Mouse (Mus musculus) hindbrain, embryonic 14.5 days (tissue): ENCODE measurements around the gene Tex21. TPM values are rescaled to one million over a fixed set of nuclear protein-coding genes. Genes with fewer than 3 reads are reported as not detected.

Experiments
- ATAC-seq: fragments of 200-750 bp; cut with Nextera tagmentation; 2 replicates; pipeline ENCODE4 v1.8.0; 2017; ENCODE audit warnings: moderate number of reproducible peaks, mild to moderate bottlenecking, moderate TSS enrichment, moderate library complexity; ENCODE audit not compliant: low FRiP score
- DNase-seq: peaks from one replicate; pipeline ENCODE4 v3.0.0-alpha.2; 2015; ENCODE audit warnings: low spot score
- H3K27ac ChIP-seq: fragments of 300-500 bp; sonication (generic); 2 replicates; pipeline ENCODE4 v1.5.1; 2014; ENCODE audit warnings: mild to moderate bottlenecking, moderate library complexity
- H3K27me3 ChIP-seq: fragments of 300-500 bp; sonication (generic); 2 replicates; pipeline ENCODE4 v1.6.1; 2014; ENCODE audit warnings: mild to moderate bottlenecking, low read length, mixed read lengths; ENCODE audit not compliant: control insufficient read depth, insufficient read depth
- H3K36me3 ChIP-seq: fragments of 300-500 bp; sonication (generic); replicated peaks from 2 replicates; pipeline ENCODE4 v1.6.1; 2014; ENCODE audit not compliant: control insufficient read depth, insufficient read depth
- H3K4me1 ChIP-seq: fragments of 300-500 bp; sonication (generic); replicated peaks from 2 replicates; pipeline ENCODE4 v1.6.1; 2014; ENCODE audit warnings: antibody characterized with exemption, low read length, mixed read lengths; ENCODE audit not compliant: control insufficient read depth, insufficient read depth
- H3K4me2 ChIP-seq: fragments of 300-500 bp; sonication (generic); replicated peaks from 2 replicates; pipeline ENCODE4 v1.6.1; 2014; ENCODE audit warnings: mild to moderate bottlenecking, moderate library complexity
- H3K4me3 ChIP-seq: fragments of 300-500 bp; sonication (generic); replicated peaks from 2 replicates; pipeline ENCODE4 v1.5.1; 2014; ENCODE audit warnings: mild to moderate bottlenecking, low read length
- H3K9ac ChIP-seq: fragments of 300-500 bp; sonication (generic); 2 replicates; pipeline ENCODE4 v1.6.1; 2014
- H3K9me3 ChIP-seq: fragments of 300-500 bp; sonication (generic); 2 replicates; pipeline ENCODE4 v1.6.1; 2016; ENCODE audit warnings: low read length; ENCODE audit not compliant: control insufficient read depth
- WGBS: fragments of 180-500 bp; shearing (Covaris S2); extraction: QIAGEN DNeasy Blood & Tissue Kit; methylation state at CpG from one replicate; pipeline ENCODE4 v1.1.7; 2014; 5-methylcytosine and 5-hydroxymethylcytosine counted together
- polyA plus RNA-seq: library from polyadenylated mRNA; unstranded; fragments of >200 nt; fragmentation: Nextera tagmentation; extraction: Ambion mirVana; gene quantifications from 2 replicates; pipeline ENCODE4 v1.2.1, GENCODE M21; 2014

Tex21 gene
- polyA plus RNA-seq, 1 experiment from 2014 or later: 0.09 TPM

DNA sequence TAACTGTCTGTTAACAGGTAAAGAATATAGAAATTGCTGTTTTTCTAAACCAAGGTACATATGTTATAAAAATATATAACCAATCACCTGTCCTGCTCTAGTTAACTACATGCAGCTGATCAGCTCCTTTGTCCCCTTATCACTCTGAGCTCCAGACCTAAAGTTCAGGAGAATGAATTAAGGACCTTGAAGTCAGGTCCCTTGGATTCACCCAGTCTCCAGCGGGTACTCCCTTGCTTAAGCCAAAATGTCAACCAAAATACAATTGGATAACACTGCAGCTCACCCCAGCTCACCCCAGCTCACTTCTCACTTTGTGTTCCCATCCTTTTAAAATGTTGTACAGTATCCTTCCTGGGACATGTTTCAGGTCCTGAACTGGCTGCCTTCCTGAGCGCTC, 7.0 kb upstream of the Tex21 start:
- Histone ChIP-seq H3K4me1 (peaks cover 9% of the 10 kb centered on the region), H3K4me3 (no peak overlapping the region), H3K9me3 (no peaks in the 10 kb centered on the region), H3K27me3 (no peaks in the 10 kb centered on the region), H3K4me2 (no peak overlapping the region), H3K27ac (no peak overlapping the region), H3K36me3 (no peaks in the 10 kb centered on the region), H3K9ac (no peak overlapping the region)
- 86% methylated on average over 2 of the region's 2 CpGs for WGBS
- ATAC-seq: no peak
- no peak for DNase-seq

DNA sequence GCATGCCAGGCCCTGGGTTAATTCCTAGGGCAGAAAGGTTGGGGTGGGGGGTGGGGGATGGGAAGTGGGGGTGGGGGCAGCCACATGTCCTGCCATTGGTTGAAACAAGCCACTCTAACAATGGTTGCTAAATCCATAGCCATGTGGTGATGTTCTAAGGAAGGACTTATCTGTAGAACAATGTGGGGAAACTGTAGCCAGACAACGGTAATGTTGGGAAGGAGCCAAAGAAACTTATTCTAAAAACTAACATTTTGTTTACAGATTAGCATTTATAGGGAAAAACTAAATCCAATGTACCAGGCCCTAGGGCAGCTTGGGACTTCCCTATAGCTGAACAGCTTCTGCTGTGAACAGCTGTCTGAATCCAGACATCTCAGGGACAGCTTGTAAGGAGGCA, 6.5 kb upstream of the Tex21 start:
- DNase-seq: no peak

GRCm38 (mm10) chr12:76244981-76245380, 1.6 kb downstream of the Tex21 start:
- Histone ChIP-seq H3K4me3 (no peak overlapping the region), H3K4me2 (no peak overlapping the region), H3K36me3 (no peaks in the 10 kb centered on the region), H3K27ac (no peak overlapping the region), H3K9me3 (no peaks in the 10 kb centered on the region), H3K9ac (no peak overlapping the region), H3K27me3 (no peaks in the 10 kb centered on the region), H3K4me1 (no peaks in the 10 kb centered on the region)
- WGBS: 92% methylated on average over 8 of the region's 8 CpGs
- ATAC-seq (no peak), DNase-seq (no peak)

More for the DNA sequence above, 6.5 kb upstream of the Tex21 start:
- no peak overlapping the region for H3K9ac ChIP-seq
- no peak overlapping the region for H3K4me2 ChIP-seq
- no peaks in the 10 kb centered on the region for H3K9me3 ChIP-seq
- 85% methylated on average over 1 of the region's 1 CpGs for WGBS
- peaks cover 9% of the 10 kb centered on the region for H3K4me1 ChIP-seq
- ATAC-seq: no peak
- H3K27ac ChIP-seq: no peak overlapping the region
- H3K27me3 ChIP-seq: no peaks in the 10 kb centered on the region
- no peaks in the 10 kb centered on the region for H3K36me3 ChIP-seq
- H3K4me3 ChIP-seq: no peak overlapping the region

GRCm38 (mm10) chr12:76241833-76242232, 4.7 kb downstream of the Tex21 start:
- WGBS: 61% methylated on average over 5 of the region's 5 CpGs
- ATAC-seq (no peak), DNase-seq (no peak)
- H3K27me3 ChIP-seq: no peaks in the 10 kb centered on the region
- H3K9me3 ChIP-seq: no peaks in the 10 kb centered on the region
- no peaks in the 10 kb centered on the region for H3K36me3 ChIP-seq
- no peaks in the 10 kb centered on the region for H3K4me1 ChIP-seq
- H3K27ac ChIP-seq: no peak overlapping the region
- no peak overlapping the region for H3K4me2 ChIP-seq
- no peak overlapping the region for H3K9ac ChIP-seq
- no peak overlapping the region for H3K4me3 ChIP-seq

DNA sequence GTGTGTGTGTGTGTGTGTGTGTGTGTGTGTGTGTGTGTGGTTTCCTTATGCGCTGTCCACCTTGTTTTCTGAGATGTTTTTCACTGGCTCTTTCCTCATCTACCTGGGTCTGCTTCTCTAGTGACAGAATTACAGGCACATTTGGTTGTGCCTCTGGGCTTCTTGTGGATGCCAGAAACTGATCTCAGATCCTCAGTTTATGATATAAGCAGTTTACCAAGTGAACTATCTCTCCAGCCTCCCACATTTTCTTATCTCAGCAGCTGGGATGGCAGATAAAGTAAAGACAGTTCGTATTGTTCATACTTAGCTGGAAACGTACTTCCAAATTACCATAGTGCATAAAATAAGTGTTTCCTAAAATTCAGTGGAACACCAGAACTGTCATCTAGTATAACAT, 5.5 kb downstream of the Tex21 start:
- no peaks in the 10 kb centered on the region for H3K36me3 ChIP-seq
- H3K9ac ChIP-seq: no peak overlapping the region
- H3K4me3 ChIP-seq: no peak overlapping the region
- no peak for ATAC-seq
- H3K4me1 ChIP-seq: no peaks in the 10 kb centered on the region
- DNase-seq: no peak
- no peak overlapping the region for H3K27ac ChIP-seq
- 94% methylated on average over 3 of the region's 3 CpGs for WGBS
- H3K9me3 ChIP-seq: no peaks in the 10 kb centered on the region
- H3K27me3 ChIP-seq: no peaks in the 10 kb centered on the region
- H3K4me2 ChIP-seq: no peak overlapping the region

DNA sequence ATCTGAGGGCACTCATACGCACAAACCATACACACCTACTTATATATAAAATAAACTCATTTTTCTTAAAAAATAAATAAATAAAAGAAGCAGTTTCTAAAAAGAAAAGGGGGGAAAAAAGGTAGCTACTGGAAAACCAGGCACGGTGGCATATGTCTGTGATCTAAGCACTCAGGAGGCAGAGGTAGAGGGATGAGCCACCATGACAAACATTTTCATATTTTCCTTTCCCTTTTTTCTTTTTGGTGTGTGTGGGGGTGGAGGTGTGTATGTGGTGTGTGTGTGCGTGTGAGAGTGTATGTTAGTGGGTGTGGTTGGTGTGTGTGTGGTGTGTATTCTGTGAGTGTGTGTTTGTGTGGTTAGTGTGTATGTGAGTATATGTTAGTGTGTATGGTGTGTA, 5.9 kb downstream of the Tex21 start:
- no peaks in the 10 kb centered on the region for H3K4me1 ChIP-seq
- DNase-seq (no peak), ATAC-seq (no peak)
- no peak overlapping the region for H3K4me2 ChIP-seq
- H3K9ac ChIP-seq: no peak overlapping the region
- no peak overlapping the region for H3K27ac ChIP-seq
- H3K9me3 ChIP-seq: no peaks in the 10 kb centered on the region
- no peak overlapping the region for H3K4me3 ChIP-seq
- no peaks in the 10 kb centered on the region for H3K27me3 ChIP-seq
- H3K36me3 ChIP-seq: no peaks in the 10 kb centered on the region
- WGBS: 93% methylated on average over 3 of the region's 3 CpGs

- no peaks in the 10 kb centered on the region for H3K27me3 ChIP-seq
- H3K4me1 ChIP-seq: no peaks in the 10 kb centered on the region
- DNase-seq: no peak
- ATAC-seq: no peak
- H3K36me3 ChIP-seq: no peaks in the 10 kb centered on the region
- WGBS: 86% methylated on average over 7 of the region's 7 CpGs
- no peak overlapping the region for H3K9ac ChIP-seq
- H3K27ac ChIP-seq: no peak overlapping the region
- no peaks in the 10 kb centered on the region for H3K9me3 ChIP-seq
- no peak overlapping the region for H3K4me3 ChIP-seq
- no peak overlapping the region for H3K4me2 ChIP-seq
These were observed 6.5 kb downstream of the Tex21 start for GRCm38 (mm10) chr12:76239839-76240571.

GRCm38 (mm10) chr12:76239145-76239838, 7.3 kb downstream of the Tex21 start:
- Histone ChIP-seq H3K36me3 (no peaks in the 10 kb centered on the region), H3K27me3 (no peaks in the 10 kb centered on the region), H3K4me3 (no peak overlapping the region), H3K4me1 (no peaks in the 10 kb centered on the region), H3K9me3 (no peaks in the 10 kb centered on the region), H3K9ac (no peak overlapping the region), H3K4me2 (no peak overlapping the region), H3K27ac (no peak overlapping the region)
- ATAC-seq: no peak
- no peak for DNase-seq
- 84% methylated on average over 10 of the region's 10 CpGs for whole genome bisulfite sequencing

DNA sequence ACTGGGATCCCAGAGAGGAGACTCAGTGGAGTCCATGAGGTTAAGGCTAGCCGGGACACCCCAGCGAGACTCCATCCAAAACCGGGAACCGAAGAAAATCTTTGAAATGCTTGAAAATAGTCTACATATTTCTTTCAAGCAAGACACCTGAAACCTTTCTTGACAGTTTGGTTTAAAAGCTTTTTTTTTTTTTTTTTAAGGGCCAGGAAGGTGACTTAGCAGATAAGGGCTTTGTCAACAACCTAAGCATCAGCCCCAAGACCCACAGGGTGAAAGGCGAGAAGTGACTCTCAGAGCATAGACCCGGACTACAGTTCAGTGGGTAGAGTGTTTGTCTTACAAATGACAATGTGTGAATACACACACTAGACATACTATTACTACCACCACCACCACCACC, 11.3 kb downstream of the Tex21 start:
- 91% methylated on average over 6 of the region's 6 CpGs for WGBS
- Histone ChIP-seq H3K4me2 (no peak overlapping the region), H3K27me3 (no peaks in the 10 kb centered on the region), H3K4me1 (no peaks in the 10 kb centered on the region), H3K9me3 (no peaks in the 10 kb centered on the region), H3K36me3 (no peaks in the 10 kb centered on the region), H3K9ac (no peak overlapping the region), H3K27ac (no peak overlapping the region), H3K4me3 (no peak overlapping the region)
- DNase-seq: no peak
- ATAC-seq: no peak
